In genomic region chr12:91765504-91765903, GRCm38 (mm10) we compare ENCODE assay signal across 7 mouse cellular contexts. TPM values are rescaled to one million over a fixed set of nuclear protein-coding genes. Genes with fewer than 3 reads are reported as not detected.
DNase-seq lines count a peak whose midpoint lies in the region; ATAC-seq and TF ChIP-seq lines count a peak whose summit lies in the region.

No protein-coding gene starts in this region.

- H3K27ac ChIP-seq in lung, embryonic 16.5 days (ENCODE audit: low read length): 0 out of 2 replicates have a peak overlapping the region, but pooled peaks have one; percentile 9
- peak overlapping the region; percentile 48; the same call in 1 of the 2 replicates for H3K27ac ChIP-seq in cortical plate, adult 2 months (ENCODE audit: insufficient read depth, low read length)

- no peaks in the 10 kb centered on the region for H3K27me3 ChIP-seq in lung, embryonic 16.5 days (ENCODE audit: control insufficient read depth, insufficient read depth, low read depth, low read length)

- no peak overlapping the region for H3K4me3 ChIP-seq in lung, embryonic 16.5 days (ENCODE audit: low read length)
- H3K4me3 ChIP-seq in cortical plate, adult 2 months (ENCODE audit: insufficient read depth, low read length): no peak overlapping the region

- no peak overlapping the region for H3K9ac ChIP-seq in lung, embryonic 16.5 days (ENCODE audit: low read length)

- H3K4me2 ChIP-seq in lung, embryonic 16.5 days (ENCODE audit: low read depth, low read length): no peak overlapping the region

- TF ChIP-seq CTCF in cortical plate, adult 2 months (IDR thresholded peaks at IDR 0.05; ENCODE audit: extremely low read depth, insufficient read depth, low read length): no peak

- TF ChIP-seq POLR2A in cortical plate, adult 2 months (IDR thresholded peaks at IDR 0.05; ENCODE audit: extremely low read depth, insufficient read depth, low read length): no peak

- ATAC-seq in lung, embryonic 16.5 days (ENCODE audit: low read depth): no peak
- peak; percentile 50 for ATAC-seq in megakaryocyte, adult 5-6 weeks (ENCODE audit: poor library complexity, severe bottlenecking)

- intact Hi-C loops in gastrocnemius, postnatal 14 days (cut with DNase I; ENCODE audit: low total_unique reads): no loop called here

- H3K4me1 ChIP-seq in lung, embryonic 16.5 days (replicated peaks; ENCODE audit: control insufficient read depth, insufficient read depth, low read length): peaks cover 28% of the 10 kb centered on the region
- H3K4me1 ChIP-seq in cortical plate, adult 2 months (ENCODE audit: control insufficient read depth, insufficient read depth, low read length): peaks cover 4% of the 10 kb centered on the region

- 50% methylated on average over 13 of the region's 13 CpGs for WGBS in lung, embryonic 16.5 days

- DNase-seq in lung, postnatal 25 days (ENCODE audit: low spot score): no peak
- DNase-seq in right cerebral cortex, postnatal 10 days (ENCODE audit: low spot score in 2 of 2): no peak
- no peak for DNase-seq in gastrocnemius, postnatal 14 days
- DNase-seq in layer of hippocampus, postnatal 25 days (ENCODE audit: extremely low spot score in 1 of 2, low spot score in 1 of 2): no peak

- H3K9me3 ChIP-seq in lung, embryonic 16.5 days (ENCODE audit: control insufficient read depth, low read length): no peaks in the 10 kb centered on the region

- no peaks in the 10 kb centered on the region for H3K36me3 ChIP-seq in lung, embryonic 16.5 days (ENCODE audit: control insufficient read depth, insufficient read depth, low read length)

RNA-seq across cellular contexts. Expression of gene Ston2, which starts 22.7 kb away (rescaled TPM):
- polyA plus RNA-seq in lung, embryonic 16.5 days (2015; fragmentation: Nextera tagmentation; extraction: Ambion mirVana): 7.5 and 7.9 TPM in 2 replicates
- 11.3 and 11.6 TPM in 2 replicates for polyA plus RNA-seq in cortical plate, adult 2 months (2012; rRNA removed)
- 3.9 and 6.2 TPM in 2 replicates for total RNA-seq in megakaryocyte, adult 5-6 weeks (2015)
- total RNA-seq in megakaryocyte, adult 5-6 weeks (2017): 2.5 and 4.6 TPM in 2 replicates
- 10 to 100 TPM; 29.0 to 32.3 TPM for total RNA-seq in gastrocnemius, postnatal 14 days (2021)
- total RNA-seq in layer of hippocampus, postnatal 25 days (2021): 10 to 100 TPM; 27.8 to 34.7 TPM
